Mouse (Mus musculus) brain, embryonic 14.5 days (tissue): Measurements from ENCODE around the gene Pdcd5.

Experiments used
- CTCF ChIP-seq: fragments of 200-500 bp; IDR thresholded peaks from 2 replicates; pipeline ENCODE4 v1.5.1; 2012; ENCODE audit warnings: inconsistent platforms, mild to moderate bottlenecking, moderate library complexity, borderline replicate concordance; ENCODE audit not compliant: insufficient read depth, insufficient read length; ENCODE audit errors: extremely low read depth
- POLR2A ChIP-seq: fragments of 200-500 bp; IDR thresholded peaks from 2 replicates; pipeline ENCODE4 v1.6.1; 2012; ENCODE audit warnings: mild to moderate bottlenecking, inconsistent platforms, borderline replicate concordance; ENCODE audit not compliant: poor library complexity, insufficient read depth, insufficient read length, severe bottlenecking; ENCODE audit errors: extremely low read depth

GRCm38 (mm10) chr7:35648239-35649069, 1.1 kb upstream of the Pdcd5 start:
- no peak for TF ChIP-seq CTCF
- TF ChIP-seq POLR2A: no peak
